Mouse (Mus musculus) lung, postnatal 36 days (tissue): ENCODE data around the gene Gnaq.

Source experiments
- DNase-seq: peaks from one replicate; pipeline ENCODE4 v3.0.0; 2022; ENCODE audit warnings: mixed read lengths

Gene Gnaq

GRCm38 (mm10) chr19:16382392-16382791, 249.8 kb downstream of the Gnaq start:
- DNase-seq = no peak

GRCm38 (mm10) chr19:16383127-16383526, 250.5 kb downstream of the Gnaq start:
- peak; percentile 26 for DNase-seq

GRCm38 (mm10) chr19:16384094-16384493, 251.5 kb downstream of the Gnaq start:
- DNase-seq = no peak

- no peak for DNase-seq
Measured at GRCm38 (mm10) chr19:16384957-16385356, 252.3 kb downstream of the Gnaq start.

GRCm38 (mm10) chr19:16386514-16386913, 253.9 kb downstream of the Gnaq start:
- peak; percentile 52 for DNase-seq

- DNase-seq = no peak
Measured at GRCm38 (mm10) chr19:16390192-16390795, 257.7 kb downstream of the Gnaq start.

GRCm38 (mm10) chr19:16394381-16394780, 261.8 kb downstream of the Gnaq start:
- no peak for DNase-seq

- DNase-seq = peak; percentile 26
Measured at GRCm38 (mm10) chr19:16403101-16403500, 270.5 kb downstream of the Gnaq start.

GRCm38 (mm10) chr19:16407727-16408126, 275.1 kb downstream of the Gnaq start:
- no peak for DNase-seq

- peak; percentile 28 for DNase-seq
Measured at GRCm38 (mm10) chr19:16411302-16411701, 278.7 kb downstream of the Gnaq start.

- DNase-seq = no peak
Measured at GRCm38 (mm10) chr19:16418086-16418663, 285.5 kb downstream of the Gnaq start.

GRCm38 (mm10) chr19:16425596-16425995, 293.0 kb downstream of the Gnaq start:
- peak; percentile 68 for DNase-seq

GRCm38 (mm10) chr19:16431368-16431767, 298.7 kb downstream of the Gnaq start:
- DNase-seq = no peak

- peak; percentile 75 for DNase-seq
Measured at GRCm38 (mm10) chr19:16434879-16435278, 302.2 kb downstream of the Gnaq start.

- peak; percentile 86 for DNase-seq
Measured at GRCm38 (mm10) chr19:16435531-16436231, 303.1 kb downstream of the Gnaq start, which contains the start of gene Gna14. TSS of gene Gna14 (plus strand) at chr19:16435762.

- DNase-seq = peak; percentile 38
Measured at GRCm38 (mm10) chr19:16436335-16437169, 303.9 kb downstream of the Gnaq start.
